Mouse (Mus musculus) heart, adult 2 months (tissue): ENCODE results near the gene Cdyl2. TPM values are rescaled to one million over a fixed set of nuclear protein-coding genes. Genes with fewer than 3 reads are reported as not detected.

ENCODE experiments used
- DNase-seq, 2 experiments: peaks; one replicate each; pipeline ENCODE4 v3.0.0; 2021
- H3K27ac ChIP-seq: fragments of 200-600 bp; 2 replicates; pipeline ENCODE4 v1.8.1; 2022
- H3K27me3 ChIP-seq: fragments of 200-500 bp; 2 replicates; pipeline ENCODE4 v1.6.1; 2012; ENCODE audit warnings: mild to moderate bottlenecking, low read length, inconsistent platforms, mixed read lengths; ENCODE audit not compliant: control insufficient read depth, insufficient read depth
- H3K36me3 ChIP-seq: fragments of 200-500 bp; 2 replicates; pipeline ENCODE4 v1.6.1; 2012; ENCODE audit warnings: low read length, inconsistent platforms; ENCODE audit not compliant: control insufficient read depth, insufficient read depth
- H3K4me1 ChIP-seq: fragments of 200-500 bp; 2 replicates; pipeline ENCODE4 v1.6.1; 2011; ENCODE audit warnings: low read length; ENCODE audit not compliant: control insufficient read depth, insufficient read depth
- H3K4me3 ChIP-seq: fragments of 200-600 bp; 2 replicates; pipeline ENCODE4 v1.8.1; 2022
- H3K79me2 ChIP-seq: fragments of 200-500 bp; replicated peaks from 2 replicates; pipeline ENCODE4 v1.6.1; 2012; ENCODE audit warnings: mild to moderate bottlenecking, inconsistent platforms, low read length, moderate library complexity, mixed read lengths; ENCODE audit not compliant: control insufficient read depth, insufficient read depth
- H3K9ac ChIP-seq: fragments of 200-500 bp; 2 replicates; pipeline ENCODE4 v1.6.1; 2012; ENCODE audit warnings: low read depth, mild to moderate bottlenecking, control low read depth, inconsistent platforms, low read length, mixed read lengths
- CTCF ChIP-seq: fragments of 200-600 bp; IDR thresholded peaks from 2 replicates; pipeline ENCODE4 v1.8.1; 2022; ENCODE audit warnings: antibody characterized with exemption, mild to moderate bottlenecking, moderate library complexity
- EP300 ChIP-seq: fragments of 200-500 bp; IDR thresholded peaks from 2 replicates; pipeline ENCODE4 v1.6.1; 2011; ENCODE audit warnings: low read depth, low read length, control low read depth; ENCODE audit not compliant: insufficient read depth
- POLR2A ChIP-seq: fragments of 200-500 bp; IDR thresholded peaks from 2 replicates; pipeline ENCODE4 v1.6.1; 2011; ENCODE audit warnings: mild to moderate bottlenecking, low read depth, low read length, control low read depth; ENCODE audit not compliant: insufficient read depth
- WGBS: fragments of 180-500 bp; shearing (Covaris S2); methylation state at CpG from one replicate; pipeline ENCODE4 v1.1.7; 2018; 5-methylcytosine and 5-hydroxymethylcytosine counted together
- intact Hi-C: fragments of 180-260 bp; cut with DNase I; formaldehyde crosslinking; loops from one replicate; pipeline ENCODE4 v1.15.1; 2025
- polyA plus RNA-seq: library from polyadenylated mRNA; depleted of rRNA; stranded (reverse); fragments of >200 nt; gene quantifications from 2 replicates; pipeline ENCODE4 v1.2.3, GENCODE M21; 2012
- total RNA-seq, 2 experiments: library from RNA; stranded (reverse); gene quantifications; 2 replicates each; pipeline ENCODE4 v1.2.3; 2021

Cdyl2 gene
- total and polyA plus RNA-seq, 3 experiments, result 1.5 to 3.9 (median 3.3) TPM

GRCm38 (mm10) chr8:116756174-116756573 lies 23.4 kb upstream of the Cdyl2 start:
- intact Hi-C loops, result loop anchor here (10.0 kb wide), 2 partner anchors 119 to 211 kb away; no protein-coding TSS in a partner anchor

GRCm38 (mm10) chr8:116755557-116755956 lies 22.8 kb upstream of the Cdyl2 start:
- 5% methylated on average over 4 of the region's 4 CpGs for WGBS
- H3K27me3 ChIP-seq, result no peaks in the 10 kb centered on the region
- H3K79me2 ChIP-seq, result no peaks in the 10 kb centered on the region
- no peaks in the 10 kb centered on the region for H3K36me3 ChIP-seq
- H3K4me1 ChIP-seq, result no peaks in the 10 kb centered on the region
- no peak for TF ChIP-seq EP300
- TF ChIP-seq POLR2A, result no peak
- peak; percentile 94 for TF ChIP-seq CTCF
- H3K4me3 ChIP-seq, result no peak overlapping the region
- peak; percentile 17 to 61 for DNase-seq
- no peak overlapping the region for H3K27ac ChIP-seq
- intact Hi-C loops, result loop anchor here (1.0 to 10.0 kb wide), 3 partner anchors 119 to 274 kb away; no protein-coding TSS in a partner anchor
- no peak overlapping the region for H3K9ac ChIP-seq

More at GRCm38 (mm10) chr8:116756174-116756573, 23.4 kb upstream of the Cdyl2 start:
- H3K27me3 ChIP-seq, result no peaks in the 10 kb centered on the region
- no peak overlapping the region for H3K9ac ChIP-seq
- no peak overlapping the region for H3K4me3 ChIP-seq
- WGBS, result 63% methylated on average over 3 of the region's 3 CpGs
- H3K79me2 ChIP-seq, result no peaks in the 10 kb centered on the region
- DNase-seq, result no peak
- no peaks in the 10 kb centered on the region for H3K36me3 ChIP-seq
- H3K4me1 ChIP-seq, result no peaks in the 10 kb centered on the region
- no peak overlapping the region for H3K27ac ChIP-seq
- no peak for TF ChIP-seq EP300
- no peak for TF ChIP-seq POLR2A
- no peak for TF ChIP-seq CTCF

- Histone ChIP-seq H3K4me1 (no peaks in the 10 kb centered on the region), H3K27ac (no peak overlapping the region), H3K4me3 (no peak overlapping the region), H3K9ac (no peak overlapping the region), H3K27me3 (no peaks in the 10 kb centered on the region), H3K79me2 (no peaks in the 10 kb centered on the region), H3K36me3 (no peaks in the 10 kb centered on the region)
- 93% methylated on average over 1 of the region's 1 CpGs for WGBS
- TF ChIP-seq CTCF, result no peak
- TF ChIP-seq POLR2A, result no peak
- no peak for DNase-seq
- intact Hi-C loops, result no loop called here
These were observed 7.9 kb upstream of the Cdyl2 start for GRCm38 (mm10) chr8:116740726-116741125.

- intact Hi-C loops, result no loop called here
- WGBS, result 37% methylated on average over 5 of the region's 5 CpGs
- Histone ChIP-seq H3K79me2 (no peaks in the 10 kb centered on the region), H3K36me3 (no peaks in the 10 kb centered on the region), H3K9ac (no peak overlapping the region), H3K27me3 (no peaks in the 10 kb centered on the region), H3K4me3 (no peak overlapping the region), H3K4me1 (no peaks in the 10 kb centered on the region), H3K27ac (no peak overlapping the region)
- no peak for DNase-seq
- TF ChIP-seq EP300 (no peak), CTCF (no peak), POLR2A (no peak)
These were observed 2.5 kb upstream of the Cdyl2 start for GRCm38 (mm10) chr8:116735306-116735705.

- no peak overlapping the region for H3K9ac ChIP-seq
- no peak for DNase-seq
- H3K27me3 ChIP-seq, result no peaks in the 10 kb centered on the region
- H3K79me2 ChIP-seq, result no peaks in the 10 kb centered on the region
- H3K27ac ChIP-seq, result no peak overlapping the region
- no peak for TF ChIP-seq EP300
- TF ChIP-seq CTCF, result no peak
- TF ChIP-seq POLR2A, result no peak
- no peaks in the 10 kb centered on the region for H3K4me1 ChIP-seq
- intact Hi-C loops, result no loop called here
- no peak overlapping the region for H3K4me3 ChIP-seq
- H3K36me3 ChIP-seq, result no peaks in the 10 kb centered on the region
- 61% methylated on average over 9 of the region's 9 CpGs for WGBS
These were observed 1.4 kb upstream of the Cdyl2 start for GRCm38 (mm10) chr8:116734176-116734575.

GRCm38 (mm10) chr8:116733648-116734014 lies 840 bp upstream of the Cdyl2 start:
- no peak for TF ChIP-seq CTCF
- no peak for TF ChIP-seq EP300
- TF ChIP-seq POLR2A, result no peak
- Histone ChIP-seq H3K4me3 (peak overlapping the region; percentile 85), H3K27me3 (no peaks in the 10 kb centered on the region), H3K36me3 (no peaks in the 10 kb centered on the region), H3K27ac (no peak overlapping the region), H3K9ac (peak overlapping the region; percentile 43), H3K4me1 (no peaks in the 10 kb centered on the region), H3K79me2 (no peaks in the 10 kb centered on the region)
- WGBS, result 38% methylated on average over 3 of the region's 3 CpGs
- DNase-seq, result no peak
- intact Hi-C loops, result no loop called here
